Mouse (Mus musculus): ENCODE measurements around the gene Acta2. TPM values are rescaled to one million over a fixed set of nuclear protein-coding genes. Genes with fewer than 3 reads are reported as not detected.

Gene Acta2
- polyA plus RNA-seq, 1 experiment from 2014 or later, result 628 TPM

- ATAC-seq (ENCODE audit: low FRiP score, low TSS enrichment), result peak; percentile 51; the same call in 1 of the 2 replicates
- no peaks in the 10 kb centered on the region for H3K9me3 ChIP-seq (ENCODE audit: low read length)
- H3K4me2 ChIP-seq (replicated peaks; ENCODE audit: low read depth, low read length), result peak overlapping the region; percentile 22
- H3K27ac ChIP-seq (ENCODE audit: low read length), result no peak overlapping the region
- 50% methylated on average over 14 of the region's 14 CpGs for WGBS
- no peak overlapping the region for H3K9ac ChIP-seq (replicated peaks; ENCODE audit: low read length)
- no peaks in the 10 kb centered on the region for H3K27me3 ChIP-seq (ENCODE audit: insufficient read depth, low read length)
- H3K4me1 ChIP-seq (ENCODE audit: insufficient read depth, low read length), result 0 out of 2 replicates have a peak, but pooled peaks cover 2% of the 10 kb centered on the region
- no peaks in the 10 kb centered on the region for H3K36me3 ChIP-seq (ENCODE audit: insufficient read depth, low read length)
- no peak overlapping the region for H3K4me3 ChIP-seq (ENCODE audit: low read length)
Observed at GRCm38 (mm10) chr19:34233944-34234343, 21.4 kb downstream of the Acta2 start.

DNA sequence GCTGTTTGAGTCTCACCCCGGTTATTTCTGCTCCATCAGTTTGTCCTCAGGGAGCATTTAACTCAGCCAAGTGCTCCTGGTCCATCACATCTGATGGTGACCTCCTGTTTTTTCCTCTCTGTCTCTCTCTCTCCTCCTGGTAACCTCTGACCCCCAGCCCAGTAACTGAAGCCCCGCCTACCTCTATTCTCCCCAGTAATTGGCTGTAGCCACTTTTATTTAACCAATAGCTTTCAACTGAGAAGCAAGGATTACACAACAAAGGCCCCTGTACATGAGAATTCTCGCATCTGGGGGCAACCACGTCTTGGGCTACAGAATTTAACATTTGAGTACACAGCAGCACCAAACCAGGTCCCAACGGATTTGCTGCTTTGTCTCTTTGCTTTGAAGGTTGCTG lies 23.1 kb downstream of the Acta2 start:
- Histone ChIP-seq H3K27me3 (ENCODE audit: insufficient read depth, low read length) (no peaks in the 10 kb centered on the region), H3K27ac (ENCODE audit: low read length) (no peak overlapping the region), H3K9ac (replicated peaks; ENCODE audit: low read length) (no peak overlapping the region), H3K36me3 (ENCODE audit: insufficient read depth, low read length) (no peaks in the 10 kb centered on the region), H3K4me3 (ENCODE audit: low read length) (no peak overlapping the region), H3K4me1 (ENCODE audit: insufficient read depth, low read length) (0 out of 2 replicates have a peak, but pooled peaks cover 2% of the 10 kb centered on the region), H3K4me2 (replicated peaks; ENCODE audit: low read depth, low read length) (no peak overlapping the region), H3K9me3 (ENCODE audit: low read length) (no peaks in the 10 kb centered on the region)
- no peak for ATAC-seq (ENCODE audit: low FRiP score, low TSS enrichment)
- 66% methylated on average over 5 of the region's 5 CpGs for WGBS

DNA sequence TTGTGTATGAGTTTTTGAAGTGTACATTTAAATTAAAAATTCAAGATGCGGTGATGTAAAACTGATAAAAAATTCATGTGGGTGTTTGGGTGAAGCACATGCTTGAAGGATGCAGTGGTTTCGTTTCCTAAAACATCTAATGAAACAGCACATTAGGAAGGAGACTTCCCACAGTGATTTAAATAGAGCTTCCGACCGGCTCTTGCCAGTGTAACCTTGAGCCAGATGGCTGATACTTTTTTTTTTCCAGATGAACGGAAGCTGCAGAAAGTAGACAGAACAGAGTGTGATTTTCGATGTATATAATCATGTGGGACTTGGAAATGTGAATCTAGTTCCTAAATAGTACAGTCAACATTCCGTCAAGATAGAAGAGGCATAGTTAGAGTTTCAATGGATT lies 23.8 kb downstream of the Acta2 start:
- 68% methylated on average over 7 of the region's 7 CpGs for WGBS
- Histone ChIP-seq H3K27ac (ENCODE audit: low read length) (no peak overlapping the region), H3K4me2 (replicated peaks; ENCODE audit: low read depth, low read length) (no peak overlapping the region), H3K27me3 (ENCODE audit: insufficient read depth, low read length) (no peaks in the 10 kb centered on the region), H3K4me3 (ENCODE audit: low read length) (no peak overlapping the region), H3K9ac (replicated peaks; ENCODE audit: low read length) (no peak overlapping the region), H3K36me3 (ENCODE audit: insufficient read depth, low read length) (no peaks in the 10 kb centered on the region), H3K9me3 (ENCODE audit: low read length) (no peaks in the 10 kb centered on the region), H3K4me1 (ENCODE audit: insufficient read depth, low read length) (0 out of 2 replicates have a peak, but pooled peaks cover 2% of the 10 kb centered on the region)
- no peak for ATAC-seq (ENCODE audit: low FRiP score, low TSS enrichment)

GRCm38 (mm10) chr19:34222805-34223204 lies 32.6 kb downstream of the Acta2 start:
- no peaks in the 10 kb centered on the region for H3K9me3 ChIP-seq (ENCODE audit: low read length)
- H3K4me2 ChIP-seq (replicated peaks; ENCODE audit: low read depth, low read length), result no peak overlapping the region
- no peaks in the 10 kb centered on the region for H3K36me3 ChIP-seq (ENCODE audit: insufficient read depth, low read length)
- WGBS, result 88% methylated on average over 3 of the region's 3 CpGs
- H3K27me3 ChIP-seq (ENCODE audit: insufficient read depth, low read length), result no peaks in the 10 kb centered on the region
- no peak overlapping the region for H3K4me3 ChIP-seq (ENCODE audit: low read length)
- no peak for ATAC-seq (ENCODE audit: low FRiP score, low TSS enrichment)
- H3K9ac ChIP-seq (replicated peaks; ENCODE audit: low read length), result no peak overlapping the region
- no peak overlapping the region for H3K27ac ChIP-seq (ENCODE audit: low read length)
- no peaks in the 10 kb centered on the region for H3K4me1 ChIP-seq (ENCODE audit: insufficient read depth, low read length)

GRCm38 (mm10) chr19:34220732-34221380 lies 34.5 kb downstream of the Acta2 start:
- Histone ChIP-seq H3K4me2 (replicated peaks; ENCODE audit: low read depth, low read length) (no peak overlapping the region), H3K9me3 (ENCODE audit: low read length) (no peaks in the 10 kb centered on the region), H3K27ac (ENCODE audit: low read length) (no peak overlapping the region), H3K27me3 (ENCODE audit: insufficient read depth, low read length) (no peaks in the 10 kb centered on the region), H3K9ac (replicated peaks; ENCODE audit: low read length) (no peak overlapping the region), H3K36me3 (ENCODE audit: insufficient read depth, low read length) (no peaks in the 10 kb centered on the region), H3K4me3 (ENCODE audit: low read length) (no peak overlapping the region), H3K4me1 (ENCODE audit: insufficient read depth, low read length) (no peaks in the 10 kb centered on the region)
- WGBS, result 73% methylated on average over 3 of the region's 3 CpGs
- ATAC-seq (ENCODE audit: low FRiP score, low TSS enrichment), result no peak

DNA sequence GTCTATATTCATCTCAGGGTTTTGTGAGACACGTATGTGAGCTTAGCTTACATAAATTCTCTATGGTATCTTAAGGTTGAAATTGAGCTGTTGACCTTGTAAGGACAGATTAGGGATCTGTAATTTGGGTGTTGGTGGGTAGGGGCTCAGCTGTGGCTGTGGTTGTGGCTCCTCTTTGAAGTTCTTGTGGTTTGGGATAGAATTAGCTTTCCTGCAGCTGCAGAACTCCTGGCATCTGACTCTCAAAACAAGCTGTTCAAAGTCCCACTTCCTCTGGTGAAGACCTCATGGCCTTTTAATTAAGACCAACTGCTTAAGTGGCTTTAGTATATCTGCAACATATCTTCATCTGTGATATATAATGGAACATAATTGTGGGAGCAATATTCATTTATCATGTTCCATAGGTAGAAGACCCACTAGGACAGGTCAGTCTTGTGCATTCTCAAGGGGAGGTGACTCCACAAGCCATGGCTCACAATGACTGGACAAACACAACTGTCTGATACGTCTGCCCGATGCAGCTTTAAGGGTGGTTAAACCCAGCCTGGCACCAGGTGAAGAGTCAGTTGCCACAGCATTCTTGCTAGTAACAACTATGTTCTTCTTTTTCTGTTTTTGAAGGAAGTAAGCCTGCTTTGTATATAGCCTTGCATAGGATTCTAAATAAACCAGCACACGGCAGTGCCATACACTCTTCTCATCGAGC lies 36.0 kb downstream of the Acta2 start:
- Histone ChIP-seq H3K27ac (ENCODE audit: low read length) (no peak overlapping the region), H3K4me2 (replicated peaks; ENCODE audit: low read depth, low read length) (no peak overlapping the region), H3K36me3 (ENCODE audit: insufficient read depth, low read length) (no peaks in the 10 kb centered on the region), H3K4me1 (ENCODE audit: insufficient read depth, low read length) (no peaks in the 10 kb centered on the region), H3K4me3 (ENCODE audit: low read length) (no peak overlapping the region), H3K9ac (replicated peaks; ENCODE audit: low read length) (no peak overlapping the region), H3K9me3 (ENCODE audit: low read length) (no peaks in the 10 kb centered on the region), H3K27me3 (ENCODE audit: insufficient read depth, low read length) (no peaks in the 10 kb centered on the region)
- WGBS, result 94% methylated on average over 5 of the region's 5 CpGs
- no peak for ATAC-seq (ENCODE audit: low FRiP score, low TSS enrichment)

GRCm38 (mm10) chr19:34217761-34218160 lies 37.6 kb downstream of the Acta2 start:
- WGBS, result 72% methylated on average over 3 of the region's 3 CpGs
- no peak overlapping the region for H3K4me3 ChIP-seq (ENCODE audit: low read length)
- ATAC-seq (ENCODE audit: low FRiP score, low TSS enrichment), result no peak

GRCm38 (mm10) chr19:34216956-34217355 lies 38.4 kb downstream of the Acta2 start:
- Histone ChIP-seq H3K9me3 (ENCODE audit: low read length) (no peaks in the 10 kb centered on the region), H3K27ac (ENCODE audit: low read length) (no peak overlapping the region), H3K27me3 (ENCODE audit: insufficient read depth, low read length) (no peaks in the 10 kb centered on the region), H3K36me3 (ENCODE audit: insufficient read depth, low read length) (no peaks in the 10 kb centered on the region), H3K4me3 (ENCODE audit: low read length) (no peak overlapping the region), H3K4me1 (ENCODE audit: insufficient read depth, low read length) (no peaks in the 10 kb centered on the region), H3K9ac (replicated peaks; ENCODE audit: low read length) (no peak overlapping the region), H3K4me2 (replicated peaks; ENCODE audit: low read depth, low read length) (no peak overlapping the region)
- WGBS, result 73% methylated on average over 5 of the region's 5 CpGs
- ATAC-seq (ENCODE audit: low FRiP score, low TSS enrichment), result no peak

More at GRCm38 (mm10) chr19:34217761-34218160, 37.6 kb downstream of the Acta2 start:
- Histone ChIP-seq H3K4me2 (replicated peaks; ENCODE audit: low read depth, low read length) (no peak overlapping the region), H3K9ac (replicated peaks; ENCODE audit: low read length) (no peak overlapping the region), H3K36me3 (ENCODE audit: insufficient read depth, low read length) (no peaks in the 10 kb centered on the region), H3K27me3 (ENCODE audit: insufficient read depth, low read length) (no peaks in the 10 kb centered on the region), H3K27ac (ENCODE audit: low read length) (no peak overlapping the region), H3K4me1 (ENCODE audit: insufficient read depth, low read length) (no peaks in the 10 kb centered on the region), H3K9me3 (ENCODE audit: low read length) (no peaks in the 10 kb centered on the region)

DNA sequence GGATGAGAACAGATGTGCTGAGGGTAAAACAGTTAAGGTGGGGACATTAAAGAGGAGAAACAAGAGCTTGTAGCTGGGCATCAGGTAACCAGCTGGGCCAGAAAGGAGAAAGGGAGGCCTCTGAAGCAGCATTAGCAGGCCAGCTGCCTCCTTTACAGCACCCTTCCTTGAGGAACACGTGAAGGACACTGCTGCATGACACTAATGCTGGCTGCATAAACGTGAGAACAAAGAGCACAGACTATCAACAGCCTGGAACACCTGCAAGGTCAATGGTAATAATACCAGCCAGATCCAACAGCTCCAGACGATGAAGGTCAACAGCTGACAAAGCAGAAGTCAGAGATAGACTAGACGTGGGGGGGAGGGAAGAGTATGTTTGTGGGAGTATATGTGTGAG lies 41.3 kb downstream of the Acta2 start:
- no peak for ATAC-seq (ENCODE audit: low FRiP score, low TSS enrichment)

DNA sequence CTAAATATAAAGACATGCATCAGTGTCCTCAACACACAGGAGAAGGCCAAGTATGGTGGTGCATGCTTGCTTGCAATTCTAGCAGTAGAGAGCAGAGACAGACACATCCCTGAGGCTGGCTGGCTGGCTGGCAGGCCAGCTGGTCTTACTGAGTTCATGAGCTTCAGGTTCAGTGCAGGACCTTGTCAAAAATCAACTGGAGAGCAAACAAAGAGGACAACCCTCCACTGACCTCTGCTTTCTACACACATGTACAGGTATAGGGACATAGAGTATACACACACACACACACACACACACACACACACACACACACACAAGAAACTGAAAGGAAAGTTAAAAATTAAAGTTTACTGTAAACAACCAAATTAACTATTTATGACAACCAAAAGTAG lies 42.1 kb downstream of the Acta2 start:
- ATAC-seq (ENCODE audit: low FRiP score, low TSS enrichment), result no peak
- H3K27me3 ChIP-seq (ENCODE audit: insufficient read depth, low read length), result no peaks in the 10 kb centered on the region
- H3K9me3 ChIP-seq (ENCODE audit: low read length), result no peaks in the 10 kb centered on the region
- H3K27ac ChIP-seq (ENCODE audit: low read length), result no peak overlapping the region
- H3K4me2 ChIP-seq (replicated peaks; ENCODE audit: low read depth, low read length), result no peak overlapping the region
- H3K4me3 ChIP-seq (ENCODE audit: low read length), result no peak overlapping the region
- no peak overlapping the region for H3K9ac ChIP-seq (replicated peaks; ENCODE audit: low read length)
- no peaks in the 10 kb centered on the region for H3K36me3 ChIP-seq (ENCODE audit: insufficient read depth, low read length)
- H3K4me1 ChIP-seq (ENCODE audit: insufficient read depth, low read length), result 0 out of 2 replicates have a peak, but pooled peaks cover 9% of the 10 kb centered on the region

More for the DNA sequence above, 41.3 kb downstream of the Acta2 start:
- Histone ChIP-seq H3K27me3 (ENCODE audit: insufficient read depth, low read length) (no peaks in the 10 kb centered on the region), H3K36me3 (ENCODE audit: insufficient read depth, low read length) (no peaks in the 10 kb centered on the region), H3K4me3 (ENCODE audit: low read length) (no peak overlapping the region), H3K9me3 (ENCODE audit: low read length) (no peaks in the 10 kb centered on the region), H3K9ac (replicated peaks; ENCODE audit: low read length) (no peak overlapping the region), H3K4me2 (replicated peaks; ENCODE audit: low read depth, low read length) (no peak overlapping the region), H3K27ac (ENCODE audit: low read length) (no peak overlapping the region), H3K4me1 (ENCODE audit: insufficient read depth, low read length) (0 out of 2 replicates have a peak, but pooled peaks cover 7% of the 10 kb centered on the region)
- WGBS, result 50% methylated on average over 4 of the region's 4 CpGs
